Mouse (Mus musculus): ENCODE data around the gene Hoxb6.

The Hoxb6 gene

GRCm38 (mm10) chr11:96348988-96349387 is 56.7 kb downstream of the Hoxb6 start:
- no peak for DNase-seq (ENCODE audit: extremely low read depth, low read depth, low spot score)

- DNase-seq (ENCODE audit: extremely low read depth, low read depth, low spot score), result no peak
These were observed 57.4 kb downstream of the Hoxb6 start for GRCm38 (mm10) chr11:96349491-96350340.

- no peak for DNase-seq (ENCODE audit: extremely low read depth, low read depth, low spot score)
These were observed 58.0 kb downstream of the Hoxb6 start, which contains the start of gene Hoxb2 for GRCm38 (mm10) chr11:96350341-96350624. TSS of gene Hoxb2 (plus strand) at chr11:96350525.

- DNase-seq (ENCODE audit: extremely low read depth, low read depth, low spot score), result no peak
These were observed 58.5 kb downstream of the Hoxb6 start for GRCm38 (mm10) chr11:96350791-96351190.

All from fat pad, adult 2 months (tissue).